Mouse (Mus musculus) stomach, postnatal 0 days (tissue): ENCODE measurements around the gene Tmem190. TPM values are rescaled to one million over a fixed set of nuclear protein-coding genes. Genes with fewer than 3 reads are reported as not detected.
A peak's percentile ranks its signal among the peaks of the same experiment; 100 is the strongest.

Source experiments
- ATAC-seq: fragments of 200-750 bp; cut with Nextera tagmentation; 2 replicates; pipeline ENCODE4 v1.8.0; 2017; ENCODE audit not compliant: low FRiP score, low TSS enrichment
- DNase-seq: peaks from one replicate; pipeline ENCODE4 v3.0.0-alpha.2; 2016; ENCODE audit warnings: low spot score
- H3K27ac ChIP-seq: fragments of 300-500 bp; sonication (generic); replicated peaks from 2 replicates; pipeline ENCODE4 v1.5.1; 2014; ENCODE audit warnings: mild to moderate bottlenecking, control low read depth
- H3K27me3 ChIP-seq: fragments of 300-500 bp; sonication (generic); 2 replicates; pipeline ENCODE4 v1.6.1; 2014; ENCODE audit warnings: low read length; ENCODE audit not compliant: control insufficient read depth, insufficient read depth
- H3K36me3 ChIP-seq: fragments of 300-500 bp; sonication (generic); 2 replicates; pipeline ENCODE4 v1.6.1; 2014; ENCODE audit warnings: low read length, mixed read lengths; ENCODE audit not compliant: control insufficient read depth, insufficient read depth
- H3K4me1 ChIP-seq: fragments of 300-500 bp; sonication (generic); replicated peaks from 2 replicates; pipeline ENCODE4 v1.6.1; 2014; ENCODE audit warnings: antibody characterized with exemption; ENCODE audit not compliant: control insufficient read depth, insufficient read depth
- H3K4me2 ChIP-seq: fragments of 300-500 bp; sonication (generic); replicated peaks from 2 replicates; pipeline ENCODE4 v1.6.1; 2014; ENCODE audit warnings: low read depth, mild to moderate bottlenecking, control low read depth, moderate library complexity
- H3K4me3 ChIP-seq: fragments of 300-500 bp; sonication (generic); 2 replicates; pipeline ENCODE4 v1.5.1; 2014; ENCODE audit warnings: low read depth, low read length, control low read depth
- H3K9ac ChIP-seq: fragments of 300-500 bp; sonication (generic); 2 replicates; pipeline ENCODE4 v1.6.1; 2014; ENCODE audit warnings: mild to moderate bottlenecking, low read length, control low read depth, mixed read lengths
- H3K9me3 ChIP-seq: fragments of 300-500 bp; sonication (generic); 2 replicates; pipeline ENCODE4 v1.6.1; 2016; ENCODE audit warnings: low read length; ENCODE audit not compliant: control insufficient read depth
- CTCF ChIP-seq: IDR thresholded peaks from 2 replicates; pipeline ENCODE4 v1.5.1; 2016; ENCODE audit warnings: antibody characterized with exemption, low read depth, mild to moderate bottlenecking, moderate library complexity
- EP300 ChIP-seq: optimal IDR thresholded peaks from 2 replicates; pipeline ENCODE3; 2016; ENCODE audit warnings: antibody characterized with exemption
- WGBS: fragments of 180-500 bp; shearing (Covaris S2); extraction: QIAGEN DNeasy Blood & Tissue Kit; methylation state at CpG from one replicate; pipeline ENCODE4 v1.1.7; 2014; 5-methylcytosine and 5-hydroxymethylcytosine counted together
- polyA plus RNA-seq: library from polyadenylated mRNA; unstranded; fragments of >200 nt; fragmentation: Nextera tagmentation; extraction: Ambion mirVana; gene quantifications from 2 replicates; pipeline ENCODE4 v1.2.1, GENCODE M21; 2015

Tmem190 gene
- polyA plus RNA-seq = 0.42 and 0.80 TPM in 2 replicates

DNA sequence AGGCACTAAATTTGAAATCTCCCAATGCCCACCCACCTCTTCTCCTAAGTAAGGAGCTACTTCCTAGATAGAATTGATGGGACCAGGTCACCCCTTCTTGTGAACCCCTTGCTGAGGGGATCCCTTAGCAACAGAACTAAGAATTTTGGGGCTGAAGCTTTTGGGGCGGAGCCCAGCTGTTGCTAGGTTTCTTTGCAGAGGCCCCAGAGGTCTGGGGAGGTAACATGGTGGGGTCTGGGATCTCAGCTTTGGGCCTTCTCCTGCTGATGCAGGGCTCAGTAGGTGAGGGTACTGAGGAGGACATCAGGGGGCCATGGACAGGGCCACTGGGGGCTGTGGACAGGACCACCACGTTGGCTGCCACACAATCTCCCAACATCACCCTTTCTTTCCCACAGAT, at the start of gene Tmem190, which contains the start of gene Il11:
Gene Tmem190 (plus strand): TSS at position 179 of the 400 bp plus-strand sequence.
Gene Il11 (minus strand): TSS at position 101 of the 400 bp plus-strand sequence.
- no peak within 1 kb of the TSS for H3K4me2 ChIP-seq
- no peak for DNase-seq
- no peaks in the 10 kb centered on the region for H3K36me3 ChIP-seq

DNA sequence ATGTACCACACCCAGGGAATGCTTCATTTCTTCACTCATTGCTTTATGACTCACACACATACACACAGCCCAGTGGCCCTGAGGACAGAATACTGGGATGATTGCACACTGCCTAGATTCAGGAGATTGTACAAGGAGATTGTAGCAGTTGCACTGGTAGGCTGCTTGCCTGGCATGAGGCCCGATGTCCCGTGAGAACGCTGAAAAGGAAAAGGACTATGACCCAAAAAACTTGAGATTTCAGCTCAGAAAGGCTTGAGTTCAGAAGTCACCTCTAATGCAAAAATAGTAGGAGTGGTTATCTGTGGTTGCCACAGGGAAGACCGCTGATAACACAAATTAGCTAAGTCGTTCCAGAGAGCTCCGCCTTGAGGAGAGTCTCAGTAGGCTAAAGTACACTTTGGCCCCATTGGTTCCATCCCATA, 49.8 kb upstream of the Tmem190 start:
- no peak overlapping the region for H3K4me2 ChIP-seq
- no peaks in the 10 kb centered on the region for H3K36me3 ChIP-seq
- H3K9me3 ChIP-seq = no peaks in the 10 kb centered on the region
- ATAC-seq (peak; percentile 77), DNase-seq (no peak)
- whole genome bisulfite sequencing = 55% methylated on average over 6 of the region's 6 CpGs
- TF ChIP-seq CTCF (no peak), EP300 (no peak)
- H3K27me3 ChIP-seq = no peaks in the 10 kb centered on the region
- no peak overlapping the region for H3K27ac ChIP-seq
- H3K4me3 ChIP-seq = no peak overlapping the region
- no peak overlapping the region for H3K9ac ChIP-seq
- no peaks in the 10 kb centered on the region for H3K4me1 ChIP-seq

More for the DNA sequence above, at the start of gene Tmem190, which contains the start of gene Il11:
- TF ChIP-seq EP300 (no peak), CTCF (no peak)
- WGBS = 71% methylated on average over 2 of the region's 2 CpGs
- Histone ChIP-seq H3K9me3 (no peaks in the 10 kb centered on the region), H3K27me3 (no peaks in the 10 kb centered on the region), H3K4me1 (no peaks in the 10 kb centered on the region), H3K4me3 (no peak within 1 kb of the TSS), H3K9ac (no peak within 1 kb of the TSS), H3K27ac (no peak within 1 kb of the TSS)
- ATAC-seq = no peak

DNA sequence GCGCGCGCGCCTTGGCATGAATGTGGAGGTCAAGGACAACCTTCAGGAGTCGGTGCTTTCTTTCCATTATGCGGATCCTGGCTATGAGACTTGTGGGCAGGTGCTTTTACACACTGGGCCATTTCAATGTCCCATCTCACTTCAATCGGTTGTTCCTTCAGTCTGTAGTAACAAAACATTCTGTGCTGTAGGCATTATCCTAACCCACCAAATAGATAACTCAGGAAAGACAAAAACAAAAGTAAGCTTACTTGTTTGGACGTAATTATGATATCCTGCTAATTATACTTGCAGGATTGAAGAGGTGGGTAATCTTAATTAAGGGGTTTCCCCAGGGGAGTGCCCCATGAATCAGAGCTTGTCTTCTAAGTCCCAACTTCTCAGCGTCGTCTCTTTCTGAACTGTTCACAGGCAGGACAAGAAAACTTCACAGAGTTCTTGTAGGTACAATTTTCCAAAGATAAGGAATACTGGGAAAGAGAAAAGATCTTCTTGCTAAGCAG, 43.6 kb upstream of the Tmem190 start:
- no peak for ATAC-seq
- 45% methylated on average over 10 of the region's 10 CpGs for WGBS
- peak overlapping the region; percentile 47 for H3K4me2 ChIP-seq
- 0 out of 2 replicates have a peak, but pooled peaks cover 2% of the 10 kb centered on the region for H3K4me1 ChIP-seq
- peak overlapping the region; percentile 18 for H3K4me3 ChIP-seq
- TF ChIP-seq CTCF (no peak), EP300 (no peak)
- H3K27me3 ChIP-seq = no peaks in the 10 kb centered on the region
- H3K9ac ChIP-seq = no peak overlapping the region
- H3K27ac ChIP-seq = 0 out of 2 replicates have a peak overlapping the region, but pooled peaks have one; percentile 1
- H3K9me3 ChIP-seq = no peaks in the 10 kb centered on the region
- H3K36me3 ChIP-seq = no peaks in the 10 kb centered on the region
- DNase-seq = no peak

DNA sequence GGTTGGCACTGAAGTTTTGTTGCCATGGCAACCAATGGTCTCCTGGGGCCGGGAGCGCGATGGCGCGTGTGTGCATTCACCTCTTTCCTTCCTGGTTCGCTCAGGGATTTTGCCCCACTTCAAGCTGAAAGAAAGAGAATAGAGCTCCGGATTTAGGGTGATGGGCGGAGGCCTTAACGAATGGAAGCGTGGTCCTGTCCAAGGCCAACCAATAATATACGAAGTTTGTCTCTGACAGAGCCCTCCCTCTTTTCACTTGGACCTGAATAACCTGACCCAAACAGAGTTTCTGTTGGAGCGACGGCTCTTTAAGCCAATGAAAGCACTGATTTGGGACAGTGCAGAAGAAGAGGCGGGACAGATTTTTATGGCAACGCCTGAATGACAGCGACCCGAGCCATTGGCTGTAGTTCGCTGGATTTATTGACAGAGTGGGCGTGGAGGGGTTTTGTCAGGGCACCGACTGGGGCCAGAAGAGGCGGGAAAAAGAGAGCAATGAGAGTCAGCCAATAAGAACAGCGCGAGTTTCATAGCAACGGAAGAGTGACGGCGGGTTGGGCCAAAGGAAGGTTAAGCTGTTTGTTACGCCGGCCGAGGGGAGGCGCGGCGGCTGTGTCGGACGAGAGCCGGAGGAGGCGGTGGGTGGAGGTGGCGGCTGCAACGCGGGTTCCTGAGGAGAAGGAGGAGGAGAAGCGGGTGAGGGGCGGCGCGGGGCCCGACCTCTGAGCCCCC, 43.0 kb upstream of the Tmem190 start, which contains the start of gene Kmt5c:
Gene Kmt5c (plus strand): TSS at position 572 of the 732 bp plus-strand sequence.
- no peaks in the 10 kb centered on the region for H3K9me3 ChIP-seq
- 0 out of 2 replicates have a peak, but pooled peaks cover 2% of the 10 kb centered on the region for H3K4me1 ChIP-seq

DNA sequence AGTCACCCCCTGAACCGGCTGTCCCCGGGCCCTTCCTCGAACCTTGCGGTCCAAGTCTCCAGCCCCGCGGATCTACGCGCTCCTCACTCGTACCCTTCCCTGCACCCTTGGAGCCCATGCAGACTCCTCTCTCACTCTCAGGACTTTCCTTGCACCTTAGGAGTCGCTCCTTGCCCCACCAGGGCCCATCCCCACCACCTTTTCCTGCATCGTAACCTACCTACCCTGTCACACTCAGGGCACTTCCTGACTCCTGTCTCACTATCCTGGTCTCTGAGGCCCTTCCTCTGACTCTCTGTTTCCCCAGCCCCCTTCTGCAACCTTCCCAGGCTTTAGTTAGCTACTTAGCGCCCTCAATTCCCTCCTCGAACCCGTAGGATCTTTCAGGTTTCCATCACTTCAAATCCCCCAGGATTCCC, 42.4 kb upstream of the Tmem190 start:
- Histone ChIP-seq H3K4me2 (peak overlapping the region; percentile 76), H3K4me1 (0 out of 2 replicates have a peak, but pooled peaks cover 2% of the 10 kb centered on the region), H3K9me3 (no peaks in the 10 kb centered on the region), H3K36me3 (0 out of 2 replicates have a peak, but pooled peaks cover under 1% of the 10 kb centered on the region), H3K4me3 (peak overlapping the region; percentile 87), H3K9ac (peak overlapping the region; percentile 77), H3K27me3 (no peaks in the 10 kb centered on the region), H3K27ac (peak overlapping the region; percentile 94)
- TF ChIP-seq CTCF (no peak), EP300 (no peak)
- ATAC-seq = peak; percentile 4; the same call in 1 of the 2 replicates
- DNase-seq = no peak
- under 1% methylated on average over 12 of the region's 14 CpGs for WGBS

More for the DNA sequence above, 43.0 kb upstream of the Tmem190 start, which contains the start of gene Kmt5c:
- Histone ChIP-seq H3K36me3 (no peaks in the 10 kb centered on the region), H3K9ac (peak within 1 kb of the TSS; percentile 77), H3K4me2 (peak within 1 kb of the TSS; percentile 76), H3K4me3 (peak within 1 kb of the TSS; percentile 87), H3K27me3 (no peaks in the 10 kb centered on the region), H3K27ac (peak within 1 kb of the TSS; percentile 94)
- WGBS = under 1% methylated on average over 30 of the region's 44 CpGs
- ATAC-seq = peak; percentile 98
- TF ChIP-seq CTCF (peak; percentile 59), EP300 (peak; percentile 88)
- DNase-seq = peak; percentile 96
